In the genomic region with DNA sequence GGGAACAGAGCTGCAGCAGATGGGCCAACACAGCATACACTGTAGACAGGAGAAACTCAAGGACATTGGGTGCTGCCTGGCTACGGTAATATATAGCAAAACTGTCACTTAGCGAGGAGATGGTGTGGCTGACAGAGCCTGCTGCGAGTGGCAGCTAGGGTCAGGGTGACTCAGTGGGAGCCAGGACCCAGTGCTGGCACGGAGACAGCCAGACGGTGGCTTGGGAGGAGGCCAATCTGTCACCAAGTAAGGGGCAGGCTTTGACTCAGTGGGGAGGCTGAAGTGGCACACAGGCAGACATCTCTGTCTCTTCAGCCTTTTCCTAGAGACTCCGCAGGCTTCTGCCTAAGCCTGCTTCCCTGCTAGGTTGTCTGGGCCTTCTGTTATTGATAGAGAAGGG, we compare ENCODE assay signal across 13 mouse cellular contexts. TPM values are rescaled to one million over a fixed set of nuclear protein-coding genes. Genes with fewer than 3 reads are reported as not detected.
DNase-seq lines count a peak whose midpoint lies in the region; ATAC-seq lines count a peak whose summit lies in the region.
"Had no signal": no experiment of that assay in that cellular context is flagged by ENCODE, and none has a peak within 500 bp of the region (broad histone marks: within the 10 kb centered on the region; RNA-seq: fewer than 3 reads in every experiment).

No protein-coding gene starts in this region.

- peak; percentile 56; the same call in 1 of the 2 replicates for ATAC-seq in hindbrain, embryonic 15.5 days (ENCODE audit: low FRiP score, low read depth)
- ATAC-seq in hindbrain, embryonic 11.5 days (ENCODE audit: low FRiP score) = no peak
- no peak for ATAC-seq in kidney, embryonic 15.5 days (replicated peaks; ENCODE audit: low FRiP score)
- ATAC-seq: Patski had no signal

- no peaks in the 10 kb centered on the region for H3K4me1 ChIP-seq in hindbrain, embryonic 15.5 days (replicated peaks)
- no peaks in the 10 kb centered on the region for H3K4me1 ChIP-seq in hindbrain, embryonic 11.5 days (replicated peaks; ENCODE audit: control insufficient read depth, insufficient read depth, low read length)
- no peaks in the 10 kb centered on the region for H3K4me1 ChIP-seq in kidney, embryonic 15.5 days
- H3K4me1 ChIP-seq: embryonic facial prominence, embryonic 15.5 days had no signal

- no peak overlapping the region for H3K4me3 ChIP-seq in hindbrain, embryonic 15.5 days
- H3K4me3 ChIP-seq in hindbrain, embryonic 11.5 days (ENCODE audit: low read depth, low read length) = no peak overlapping the region
- H3K4me3 ChIP-seq in kidney, embryonic 15.5 days (replicated peaks) = no peak overlapping the region
- H3K4me3 ChIP-seq: embryonic facial prominence, embryonic 15.5 days had no signal

- H3K9me3 ChIP-seq in hindbrain, embryonic 15.5 days = no peaks in the 10 kb centered on the region
- no peaks in the 10 kb centered on the region for H3K9me3 ChIP-seq in hindbrain, embryonic 11.5 days (ENCODE audit: control insufficient read depth, low read length)
- H3K9me3 ChIP-seq in kidney, embryonic 15.5 days (replicated peaks) = no peaks in the 10 kb centered on the region
- H3K9me3 ChIP-seq: embryonic facial prominence, embryonic 15.5 days had no signal

- no peak overlapping the region for H3K4me2 ChIP-seq in hindbrain, embryonic 15.5 days
- H3K4me2 ChIP-seq in hindbrain, embryonic 11.5 days (replicated peaks; ENCODE audit: low read depth, low read length) = no peak overlapping the region
- no peak overlapping the region for H3K4me2 ChIP-seq in kidney, embryonic 15.5 days
- H3K4me2 ChIP-seq: embryonic facial prominence, embryonic 15.5 days had no signal

- no peaks in the 10 kb centered on the region for H3K36me3 ChIP-seq in hindbrain, embryonic 15.5 days
- no peaks in the 10 kb centered on the region for H3K36me3 ChIP-seq in hindbrain, embryonic 11.5 days (ENCODE audit: control insufficient read depth, insufficient read depth, low read length)
- no peaks in the 10 kb centered on the region for H3K36me3 ChIP-seq in kidney, embryonic 15.5 days
- H3K36me3 ChIP-seq: embryonic facial prominence, embryonic 15.5 days had no signal

- intact Hi-C loops in heart, postnatal 36 days (cut with DNase I) = no loop called here

- WGBS in hindbrain, embryonic 15.5 days = 28% methylated on average over 6 of the region's 6 CpGs
- WGBS in hindbrain, embryonic 11.5 days = 64% methylated on average over 6 of the region's 6 CpGs
- WGBS in kidney, embryonic 15.5 days = 81% methylated on average over 6 of the region's 6 CpGs

- no peak overlapping the region for H3K27ac ChIP-seq in hindbrain, embryonic 15.5 days (replicated peaks)
- H3K27ac ChIP-seq in hindbrain, embryonic 11.5 days (ENCODE audit: low read depth, low read length) = no peak overlapping the region
- H3K27ac ChIP-seq in kidney, embryonic 15.5 days = no peak overlapping the region
- H3K27ac ChIP-seq: embryonic facial prominence, embryonic 15.5 days had no signal

- DNase-seq in hindbrain, embryonic 11.5 days (ENCODE audit: low spot score) = no peak
- DNase-seq in brain, adult 2 months (ENCODE audit: low read depth, low spot score) = peak; percentile 70
- peak; percentile 29 for DNase-seq in gastrocnemius, postnatal 10 days
- peak; percentile 35 to 46 for DNase-seq in heart, postnatal 36 days
- DNase-seq in thymus, postnatal 4 days = no peak
- no peak for DNase-seq in embryo, embryonic 11 days
- DNase-seq: kidney, adult 11 months; lung, postnatal 36 days; thymus, postnatal 36 days had no signal

- H3K9ac ChIP-seq in hindbrain, embryonic 15.5 days = no peak overlapping the region
- no peak overlapping the region for H3K9ac ChIP-seq in hindbrain, embryonic 11.5 days (ENCODE audit: low read depth, low read length)
- H3K9ac ChIP-seq in kidney, embryonic 15.5 days = no peak overlapping the region
- H3K9ac ChIP-seq: embryonic facial prominence, embryonic 15.5 days had no signal

- H3K27me3 ChIP-seq in hindbrain, embryonic 15.5 days = no peaks in the 10 kb centered on the region
- no peaks in the 10 kb centered on the region for H3K27me3 ChIP-seq in hindbrain, embryonic 11.5 days (ENCODE audit: control insufficient read depth, insufficient read depth, low read length)
- no peaks in the 10 kb centered on the region for H3K27me3 ChIP-seq in kidney, embryonic 15.5 days
- H3K27me3 ChIP-seq: embryonic facial prominence, embryonic 15.5 days had no signal

RNA-seq across cellular contexts. Expression of gene Igsf9b, which starts 42.5 kb away (rescaled TPM):
- 23.2 and 25.4 TPM in 2 replicates for polyA plus RNA-seq in hindbrain, embryonic 15.5 days (2015; fragmentation: Nextera tagmentation; extraction: Ambion mirVana)
- 5.7 and 6.6 TPM in 2 replicates for polyA plus RNA-seq in hindbrain, embryonic 11.5 days (2014; fragmentation: Nextera tagmentation; extraction: Ambion mirVana)
- total RNA-seq in gastrocnemius, postnatal 10 days (2021) = 1 to 10 TPM; 4.6 to 7.4 TPM
- 1 to 10 TPM; 3.8 to 4.9 TPM for total RNA-seq in heart, postnatal 36 days (2021)
- 2.5 and 2.7 TPM in 2 replicates for polyA plus RNA-seq in kidney, embryonic 15.5 days (2015; fragmentation: Nextera tagmentation; extraction: Ambion mirVana)

Comparison
In these comparisons a context has a peak if more than half of its experiments do, and no peak if none do; other contexts are left out.
1. DNase-seq: peak in brain, adult 2 months (single experiment), gastrocnemius, postnatal 10 days (single experiment) and heart, postnatal 36 days (2 of 2); none in hindbrain, embryonic 11.5 days (single experiment), thymus, postnatal 4 days (single experiment) and embryo, embryonic 11 days (single experiment).